Mouse (Mus musculus) heart, embryonic 11.5 days (tissue): ENCODE data around the gene Rdh11. TPM values are rescaled to one million over a fixed set of nuclear protein-coding genes. Genes with fewer than 3 reads are reported as not detected.

Experiments used
- ATAC-seq: fragments of 200-750 bp; cut with Nextera tagmentation; replicated peaks from 2 replicates; pipeline ENCODE4 v1.8.0; 2017; ENCODE audit warnings: moderate library complexity; ENCODE audit not compliant: insufficient number of reproducible peaks, low FRiP score, low TSS enrichment
- H3K27ac ChIP-seq: fragments of 300-500 bp; sonication (generic); 2 replicates; pipeline ENCODE4 v1.5.1; 2014; ENCODE audit warnings: mild to moderate bottlenecking, low read depth, low read length
- H3K27me3 ChIP-seq: fragments of 300-500 bp; sonication (generic); 2 replicates; pipeline ENCODE4 v1.6.1; 2014; ENCODE audit warnings: mild to moderate bottlenecking, low read length, mixed read lengths; ENCODE audit not compliant: control insufficient read depth, insufficient read depth
- H3K36me3 ChIP-seq: fragments of 300-500 bp; sonication (generic); 2 replicates; pipeline ENCODE4 v1.6.1; 2014; ENCODE audit warnings: mild to moderate bottlenecking, low read length, moderate library complexity, mixed read lengths; ENCODE audit not compliant: control insufficient read depth, insufficient read depth
- H3K4me1 ChIP-seq: fragments of 300-500 bp; sonication (generic); 2 replicates; pipeline ENCODE4 v1.6.1; 2014; ENCODE audit warnings: low read length; ENCODE audit not compliant: control insufficient read depth, insufficient read depth
- H3K4me2 ChIP-seq: fragments of 300-500 bp; sonication (generic); 2 replicates; pipeline ENCODE4 v1.6.1; 2014; ENCODE audit warnings: mild to moderate bottlenecking, moderate library complexity
- H3K4me3 ChIP-seq: fragments of 300-500 bp; sonication (generic); 2 replicates; pipeline ENCODE4 v1.5.1; 2014; ENCODE audit warnings: low read depth, low read length
- H3K9ac ChIP-seq: fragments of 300-500 bp; sonication (generic); 2 replicates; pipeline ENCODE4 v1.6.1; 2014; ENCODE audit warnings: mild to moderate bottlenecking, low read depth, low read length, moderate library complexity
- H3K9me3 ChIP-seq: fragments of 300-500 bp; sonication (generic); replicated peaks from 2 replicates; pipeline ENCODE4 v1.6.1; 2016; ENCODE audit warnings: low read length; ENCODE audit not compliant: control insufficient read depth
- WGBS: fragments of 180-500 bp; shearing (Covaris S2); extraction: QIAGEN DNeasy Blood & Tissue Kit; methylation state at CpG from one replicate; pipeline ENCODE4 v1.1.7; 2014; ENCODE audit not compliant: insufficient replicate concordance; 5-methylcytosine and 5-hydroxymethylcytosine counted together
- polyA plus RNA-seq: library from polyadenylated mRNA; unstranded; fragments of >200 nt; fragmentation: Nextera tagmentation; extraction: Ambion mirVana; gene quantifications from 2 replicates; pipeline ENCODE4 v1.2.1, GENCODE M21; 2014

Gene Rdh11
- polyA plus RNA-seq, 1 experiment from 2014 or later: 18.4 TPM

- Histone ChIP-seq H3K4me1 (peaks cover 6% of the 10 kb centered on the region; the same call in 1 of the 2 replicates), H3K4me2 (no peak overlapping the region), H3K27me3 (peaks cover 34% of the 10 kb centered on the region), H3K9ac (no peak overlapping the region), H3K4me3 (no peak overlapping the region), H3K27ac (no peak overlapping the region), H3K36me3 (no peaks in the 10 kb centered on the region), H3K9me3 (no peaks in the 10 kb centered on the region)
- no peak for ATAC-seq
- 24% methylated on average over 8 of the region's 8 CpGs for WGBS
Observed at GRCm38 (mm10) chr12:79134676-79135075, 57.4 kb downstream of the Rdh11 start.

- peaks cover 37% of the 10 kb centered on the region for H3K27me3 ChIP-seq
- no peak for ATAC-seq
- H3K27ac ChIP-seq: no peak overlapping the region
- H3K4me1 ChIP-seq: peaks cover 6% of the 10 kb centered on the region; the same call in 1 of the 2 replicates
- H3K4me3 ChIP-seq: peak overlapping the region; percentile 44; the same call in 1 of the 2 replicates
- 29% methylated on average over 5 of the region's 5 CpGs for WGBS
- H3K36me3 ChIP-seq: no peaks in the 10 kb centered on the region
- H3K9ac ChIP-seq: no peak overlapping the region
- H3K9me3 ChIP-seq: no peaks in the 10 kb centered on the region
- H3K4me2 ChIP-seq: peak overlapping the region; percentile 87
Observed at GRCm38 (mm10) chr12:79131706-79132460, 60.2 kb downstream of the Rdh11 start.

- ATAC-seq: no peak
- Histone ChIP-seq H3K4me1 (peaks cover 6% of the 10 kb centered on the region; the same call in 1 of the 2 replicates), H3K36me3 (no peaks in the 10 kb centered on the region), H3K27ac (no peak overlapping the region), H3K4me2 (peak overlapping the region; percentile 87), H3K27me3 (peaks cover 37% of the 10 kb centered on the region), H3K9ac (no peak overlapping the region), H3K4me3 (peak overlapping the region; percentile 44), H3K9me3 (no peaks in the 10 kb centered on the region)
- 1% methylated on average over 22 of the region's 22 CpGs for WGBS
Observed at GRCm38 (mm10) chr12:79131178-79131675, 60.9 kb downstream of the Rdh11 start.

- H3K9ac ChIP-seq: 0 out of 2 replicates have a peak within 1 kb of the TSS, but pooled peaks have one; percentile 34
- under 1% methylated on average over 47 of the region's 47 CpGs for WGBS
- ATAC-seq: peak; percentile 74
Observed at GRCm38 (mm10) chr12:79130299-79131177, 61.6 kb downstream of the Rdh11 start, which contains the start of gene Arg2. Gene Arg2, plus strand, starts transcription at chr12:79130777.

More at GRCm38 (mm10) chr12:79130299-79131177, 61.6 kb downstream of the Rdh11 start, which contains the start of gene Arg2:
- Histone ChIP-seq H3K4me1 (peaks cover 6% of the 10 kb centered on the region; the same call in 1 of the 2 replicates), H3K9me3 (no peaks in the 10 kb centered on the region), H3K4me3 (peak within 1 kb of the TSS; percentile 44), H3K36me3 (no peaks in the 10 kb centered on the region), H3K27me3 (peaks cover 37% of the 10 kb centered on the region), H3K4me2 (peak within 1 kb of the TSS; percentile 87), H3K27ac (no peak within 1 kb of the TSS)

Other genes starting within 250 kb of the Rdh11 start
- 1.6 and 1.8 TPM in 2 replicates for gene Tmem229b, start 184.7 kb downstream of the Rdh11 start, polyA plus RNA-seq
- gene Plekhh1, start 163.1 kb downstream of the Rdh11 start, polyA plus RNA-seq: 2.7 and 3.8 TPM in 2 replicates
- 17.7 and 19.0 TPM in 2 replicates for gene Pigh, start 102.6 kb downstream of the Rdh11 start, polyA plus RNA-seq
- 0.20 and 0.50 TPM in 2 replicates for gene Arg2, start 61.5 kb downstream of the Rdh11 start, polyA plus RNA-seq
- 88.5 and 99.1 TPM in 2 replicates for gene Vti1b, start 19.6 kb downstream of the Rdh11 start, polyA plus RNA-seq
- 0.34 and 0.58 TPM in 2 replicates for gene Rdh12, start 16.6 kb upstream of the Rdh11 start, polyA plus RNA-seq
- gene Zfyve26, start 104.0 kb upstream of the Rdh11 start, polyA plus RNA-seq: 11.5 and 13.7 TPM in 2 replicates
- gene Rad51b, start 105.0 kb upstream of the Rdh11 start, polyA plus RNA-seq: 5.1 and 6.4 TPM in 2 replicates